Mouse (Mus musculus) layer of hippocampus, adult 2 months (tissue): ENCODE measurements around the gene Xdh. TPM values are rescaled to one million over a fixed set of nuclear protein-coding genes. Genes with fewer than 3 reads are reported as not detected.
A peak's percentile ranks its signal among the peaks of the same experiment; 100 is the strongest.

Source experiments
- DNase-seq, 2 experiments: peaks; one replicate each; pipeline ENCODE4 v3.0.0; 2022; ENCODE audit warnings: low spot score in 2 of 2
- H3K27ac ChIP-seq: fragments of 200-600 bp; 2 replicates; pipeline ENCODE4 v1.8.1; 2022
- H3K4me3 ChIP-seq: fragments of 200-600 bp; 2 replicates; pipeline ENCODE4 v1.8.1; 2022; ENCODE audit warnings: mild to moderate bottlenecking
- CTCF ChIP-seq: fragments of 200-600 bp; conservative IDR thresholded peaks from 2 replicates; pipeline ENCODE4 v1.8.1; 2022; ENCODE audit warnings: antibody characterized with exemption, mild to moderate bottlenecking, moderate library complexity
- long read RNA-seq, 2 experiments: library from polyadenylated mRNA; stranded (forward); transcript quantifications; one replicate each; pipeline ENCODE4 v2.0.0; 2021; ENCODE audit warnings: borderline mapping rate in 2 of 2
- total RNA-seq, 2 experiments: library from RNA; stranded (reverse); gene quantifications; 2 replicates each; pipeline ENCODE4 v1.2.3; 2021

Xdh gene
- total RNA-seq = 10 to 100 TPM; 18.8 to 20.2 TPM
- long read RNA-seq, experiment 1, full-length matches to known transcripts = 4 of 6 reads
- long read RNA-seq, experiment 1, partial matches to known transcripts = 1 of 6 reads
- long read RNA-seq, experiment 1, other reads (novel, unspliced or antisense) = 1 of 6 reads
- long read RNA-seq, experiment 2, full-length matches to known transcripts = 11 of 16 reads
- long read RNA-seq, experiment 2, partial matches to known transcripts = 3 of 16 reads
- long read RNA-seq, experiment 2, other reads (novel, unspliced or antisense) = 2 of 16 reads

- DNase-seq = no peak
- TF ChIP-seq CTCF = no peak
- H3K4me3 ChIP-seq = peak within 1 kb of the TSS; percentile 17; the same call in 1 of the 2 replicates
- H3K27ac ChIP-seq = no peak within 1 kb of the TSS
These were observed at the start of gene Xdh for GRCm38 (mm10) chr17:73950062-73950735. Xdh (minus strand) TSS chr17:73950196.

- H3K4me3 ChIP-seq = no peak overlapping the region
- DNase-seq = no peak
- no peak for TF ChIP-seq CTCF
These were observed 46.1 kb upstream of the Xdh start for GRCm38 (mm10) chr17:73995907-73996645.

GRCm38 (mm10) chr17:73991264-73991663 is 41.3 kb upstream of the Xdh start:
- Histone ChIP-seq H3K4me3 (no peak overlapping the region), H3K27ac (no peak overlapping the region)
- no peak for TF ChIP-seq CTCF
- no peak for DNase-seq

More at GRCm38 (mm10) chr17:73995907-73996645, 46.1 kb upstream of the Xdh start:
- H3K27ac ChIP-seq = no peak overlapping the region

GRCm38 (mm10) chr17:73986571-73986970 is 36.6 kb upstream of the Xdh start:
- no peak for TF ChIP-seq CTCF
- H3K4me3 ChIP-seq = no peak overlapping the region
- no peak for DNase-seq
- H3K27ac ChIP-seq = no peak overlapping the region

- TF ChIP-seq CTCF = no peak
- H3K27ac ChIP-seq = no peak overlapping the region
- no peak overlapping the region for H3K4me3 ChIP-seq
- DNase-seq = no peak
These were observed 35.9 kb upstream of the Xdh start for GRCm38 (mm10) chr17:73985936-73986335.

GRCm38 (mm10) chr17:73984508-73984907 is 34.5 kb upstream of the Xdh start:
- no peak for TF ChIP-seq CTCF
- Histone ChIP-seq H3K4me3 (no peak overlapping the region), H3K27ac (no peak overlapping the region)
- no peak for DNase-seq

- no peak for DNase-seq
- Histone ChIP-seq H3K4me3 (no peak overlapping the region), H3K27ac (no peak overlapping the region)
- TF ChIP-seq CTCF = no peak
These were observed 32.9 kb upstream of the Xdh start for GRCm38 (mm10) chr17:73982871-73983270.

- no peak overlapping the region for H3K27ac ChIP-seq
- H3K4me3 ChIP-seq = no peak overlapping the region
- no peak for TF ChIP-seq CTCF
- no peak for DNase-seq
These were observed 26.1 kb upstream of the Xdh start for GRCm38 (mm10) chr17:73976066-73976465.

GRCm38 (mm10) chr17:73972648-73973047 is 22.7 kb upstream of the Xdh start:
- no peak for DNase-seq
- Histone ChIP-seq H3K4me3 (no peak overlapping the region), H3K27ac (no peak overlapping the region)
- TF ChIP-seq CTCF = no peak

GRCm38 (mm10) chr17:73971291-73971690 is 21.3 kb upstream of the Xdh start:
- no peak for DNase-seq
- no peak overlapping the region for H3K27ac ChIP-seq
- no peak for TF ChIP-seq CTCF
- no peak overlapping the region for H3K4me3 ChIP-seq

- peak; percentile 21 to 24 for DNase-seq
These were observed 20.5 kb upstream of the Xdh start for GRCm38 (mm10) chr17:73970361-73971027.

GRCm38 (mm10) chr17:73964856-73965255 is 14.9 kb upstream of the Xdh start:
- Histone ChIP-seq H3K4me3 (no peak overlapping the region), H3K27ac (peak overlapping the region; percentile 0; the same call in 1 of the 2 replicates)
- TF ChIP-seq CTCF = no peak
- DNase-seq = no peak

More at GRCm38 (mm10) chr17:73970361-73971027, 20.5 kb upstream of the Xdh start:
- H3K4me3 ChIP-seq = no peak overlapping the region
- H3K27ac ChIP-seq = peak overlapping the region; percentile 63
- peak; percentile 9; the same call in 1 of the 2 replicates for TF ChIP-seq CTCF

GRCm38 (mm10) chr17:73962628-73963043 is 12.6 kb upstream of the Xdh start:
- H3K27ac ChIP-seq = peak overlapping the region; percentile 68; the same call in 1 of the 2 replicates
- no peak for TF ChIP-seq CTCF
- no peak for DNase-seq

More at GRCm38 (mm10) chr17:73962628-73963043, 12.6 kb upstream of the Xdh start:
- H3K4me3 ChIP-seq = no peak overlapping the region
